Mouse (Mus musculus) heart, adult 2 months (tissue): ENCODE results near the gene Prrx2. TPM values are rescaled to one million over a fixed set of nuclear protein-coding genes. Genes with fewer than 3 reads are reported as not detected.

Experiments used
- DNase-seq, 2 experiments: peaks; one replicate each; pipeline ENCODE4 v3.0.0; 2021
- H3K27ac ChIP-seq: fragments of 200-600 bp; 2 replicates; pipeline ENCODE4 v1.8.1; 2022
- H3K27me3 ChIP-seq: fragments of 200-500 bp; 2 replicates; pipeline ENCODE4 v1.6.1; 2012; ENCODE audit warnings: mild to moderate bottlenecking, low read length, inconsistent platforms, mixed read lengths; ENCODE audit not compliant: control insufficient read depth, insufficient read depth
- H3K36me3 ChIP-seq: fragments of 200-500 bp; 2 replicates; pipeline ENCODE4 v1.6.1; 2012; ENCODE audit warnings: low read length, inconsistent platforms; ENCODE audit not compliant: control insufficient read depth, insufficient read depth
- H3K4me1 ChIP-seq: fragments of 200-500 bp; 2 replicates; pipeline ENCODE4 v1.6.1; 2011; ENCODE audit warnings: low read length; ENCODE audit not compliant: control insufficient read depth, insufficient read depth
- H3K4me3 ChIP-seq: fragments of 200-600 bp; 2 replicates; pipeline ENCODE4 v1.8.1; 2022
- H3K79me2 ChIP-seq: fragments of 200-500 bp; replicated peaks from 2 replicates; pipeline ENCODE4 v1.6.1; 2012; ENCODE audit warnings: mild to moderate bottlenecking, inconsistent platforms, low read length, moderate library complexity, mixed read lengths; ENCODE audit not compliant: control insufficient read depth, insufficient read depth
- H3K9ac ChIP-seq: fragments of 200-500 bp; 2 replicates; pipeline ENCODE4 v1.6.1; 2012; ENCODE audit warnings: low read depth, mild to moderate bottlenecking, control low read depth, inconsistent platforms, low read length, mixed read lengths
- CTCF ChIP-seq: fragments of 200-600 bp; IDR thresholded peaks from 2 replicates; pipeline ENCODE4 v1.8.1; 2022; ENCODE audit warnings: antibody characterized with exemption, mild to moderate bottlenecking, moderate library complexity
- EP300 ChIP-seq: fragments of 200-500 bp; IDR thresholded peaks from 2 replicates; pipeline ENCODE4 v1.6.1; 2011; ENCODE audit warnings: low read depth, low read length, control low read depth; ENCODE audit not compliant: insufficient read depth
- POLR2A ChIP-seq: fragments of 200-500 bp; IDR thresholded peaks from 2 replicates; pipeline ENCODE4 v1.6.1; 2011; ENCODE audit warnings: mild to moderate bottlenecking, low read depth, low read length, control low read depth; ENCODE audit not compliant: insufficient read depth
- WGBS: fragments of 180-500 bp; shearing (Covaris S2); methylation state at CpG from one replicate; pipeline ENCODE4 v1.1.7; 2018; 5-methylcytosine and 5-hydroxymethylcytosine counted together
- intact Hi-C: fragments of 180-260 bp; cut with DNase I; formaldehyde crosslinking; loops from one replicate; pipeline ENCODE4 v1.15.1; 2025
- polyA plus RNA-seq: library from polyadenylated mRNA; depleted of rRNA; stranded (reverse); fragments of >200 nt; gene quantifications from 2 replicates; pipeline ENCODE4 v1.2.3, GENCODE M21; 2012
- total RNA-seq, 2 experiments: library from RNA; stranded (reverse); gene quantifications; 2 replicates each; pipeline ENCODE4 v1.2.3; 2021

Prrx2 gene
- total and polyA plus RNA-seq, 3 experiments = 0.75 to 1.6 (median 0.84) TPM

GRCm38 (mm10) chr2:30918780-30919329, 84.1 kb downstream of the Prrx2 start:
- Histone ChIP-seq H3K36me3 (no peaks in the 10 kb centered on the region), H3K4me1 (no peaks in the 10 kb centered on the region), H3K4me3 (no peak overlapping the region), H3K27me3 (no peaks in the 10 kb centered on the region), H3K27ac (no peak overlapping the region), H3K79me2 (no peaks in the 10 kb centered on the region), H3K9ac (no peak overlapping the region)
- TF ChIP-seq EP300 (no peak), CTCF (no peak)
- 46% methylated on average over 8 of the region's 8 CpGs for WGBS
- intact Hi-C loops = no loop called here
- no peak for DNase-seq

GRCm38 (mm10) chr2:30920216-30920615, 85.4 kb downstream of the Prrx2 start:
- TF ChIP-seq POLR2A (no peak), CTCF (no peak), EP300 (no peak)
- Histone ChIP-seq H3K4me1 (no peaks in the 10 kb centered on the region), H3K27ac (no peak overlapping the region), H3K27me3 (no peaks in the 10 kb centered on the region), H3K4me3 (no peak overlapping the region), H3K9ac (no peak overlapping the region), H3K36me3 (no peaks in the 10 kb centered on the region), H3K79me2 (no peaks in the 10 kb centered on the region)
- intact Hi-C loops = no loop called here
- no peak for DNase-seq
- 25% methylated on average over 7 of the region's 7 CpGs for WGBS

- Histone ChIP-seq H3K36me3 (no peaks in the 10 kb centered on the region), H3K9ac (no peak overlapping the region), H3K4me1 (peaks cover 4% of the 10 kb centered on the region), H3K4me3 (no peak overlapping the region), H3K79me2 (no peaks in the 10 kb centered on the region), H3K27ac (no peak overlapping the region), H3K27me3 (no peaks in the 10 kb centered on the region)
- intact Hi-C loops = no loop called here
- DNase-seq = no peak
- WGBS = 74% methylated on average over 3 of the region's 3 CpGs
- TF ChIP-seq EP300 = no peak
- TF ChIP-seq POLR2A = no peak
- TF ChIP-seq CTCF = no peak
These were observed 88.3 kb downstream of the Prrx2 start for GRCm38 (mm10) chr2:30923099-30923498.

GRCm38 (mm10) chr2:30925181-30925580, 90.4 kb downstream of the Prrx2 start:
- Histone ChIP-seq H3K27ac (no peak overlapping the region), H3K27me3 (no peaks in the 10 kb centered on the region), H3K4me3 (no peak overlapping the region), H3K9ac (no peak overlapping the region), H3K79me2 (no peaks in the 10 kb centered on the region), H3K4me1 (peaks cover 8% of the 10 kb centered on the region), H3K36me3 (no peaks in the 10 kb centered on the region)
- DNase-seq = no peak
- 83% methylated on average over 4 of the region's 4 CpGs for WGBS
- intact Hi-C loops = no loop called here
- TF ChIP-seq EP300 (no peak), CTCF (no peak), POLR2A (no peak)

GRCm38 (mm10) chr2:30926381-30926780, 91.6 kb downstream of the Prrx2 start:
- Histone ChIP-seq H3K4me3 (no peak overlapping the region), H3K9ac (no peak overlapping the region), H3K79me2 (no peaks in the 10 kb centered on the region), H3K27me3 (no peaks in the 10 kb centered on the region), H3K27ac (no peak overlapping the region), H3K36me3 (no peaks in the 10 kb centered on the region), H3K4me1 (peaks cover 8% of the 10 kb centered on the region)
- 79% methylated on average over 4 of the region's 4 CpGs for WGBS
- TF ChIP-seq POLR2A (no peak), EP300 (no peak), CTCF (no peak)
- intact Hi-C loops = no loop called here
- no peak for DNase-seq

GRCm38 (mm10) chr2:30927151-30927781, 92.5 kb downstream of the Prrx2 start:
- Histone ChIP-seq H3K27me3 (no peaks in the 10 kb centered on the region), H3K27ac (peak overlapping the region; percentile 15), H3K36me3 (no peaks in the 10 kb centered on the region), H3K79me2 (no peaks in the 10 kb centered on the region), H3K9ac (no peak overlapping the region), H3K4me1 (peaks cover 8% of the 10 kb centered on the region), H3K4me3 (no peak overlapping the region)
- 29% methylated on average over 9 of the region's 9 CpGs for WGBS
- intact Hi-C loops = no loop called here
- no peak for TF ChIP-seq POLR2A
- TF ChIP-seq CTCF = no peak
- DNase-seq = peak in 1 of 2 experiments; percentile 31
